Comparison of ENCODE assay signal across 17 mouse cellular contexts in the genomic region with DNA sequence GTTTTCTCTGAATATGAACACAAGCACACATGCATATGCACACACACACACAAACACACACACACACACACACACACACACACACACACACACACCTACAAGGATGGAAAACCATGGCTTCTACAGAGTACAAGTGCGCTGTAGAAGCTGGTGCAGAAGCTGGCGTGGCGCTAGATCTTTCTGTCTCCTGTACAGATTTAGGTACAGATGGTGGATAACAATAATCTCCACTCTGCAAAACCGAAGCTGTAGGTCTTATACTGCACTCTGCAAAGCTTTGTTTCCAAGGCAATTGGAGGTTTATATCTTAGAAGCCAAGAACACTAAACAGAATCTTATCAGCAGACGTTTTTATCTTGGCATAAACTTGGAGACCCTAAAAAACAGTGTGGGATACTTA.
"Had no signal": no experiment of that assay in that cellular context is flagged by ENCODE, and none has a peak within 500 bp of the region (broad histone marks: within the 10 kb centered on the region; RNA-seq: fewer than 3 reads in every experiment).

No protein-coding gene starts in this region.

- H3K4me2 ChIP-seq: limb, embryonic 13.5 days; liver, embryonic 13.5 days; midbrain, embryonic 11.5 days had no signal

- H3K9ac ChIP-seq: limb, embryonic 13.5 days; liver, embryonic 13.5 days had no signal

- H3K4me1 ChIP-seq: liver, embryonic 13.5 days had no signal

- H3K27me3 ChIP-seq: limb, embryonic 13.5 days; liver, embryonic 13.5 days had no signal

- ATAC-seq: inflammation-experienced regulatory T-cells, adult 6 months; intestine, postnatal 0 days had no signal

- H3K4me3 ChIP-seq: limb, embryonic 10.5 days; limb, embryonic 13.5 days; liver, embryonic 13.5 days had no signal

- H3K9me3 ChIP-seq: limb, embryonic 10.5 days; limb, embryonic 13.5 days; liver, embryonic 13.5 days had no signal

- DNase-seq: kidney, adult 2 months; kidney, postnatal 25 days; liver; liver, embryonic 13.5 days; lung, adult 2 months; lung, postnatal 14 days; lung, postnatal 4 days; midbrain, embryonic 14.5 days; right cerebral cortex, postnatal 4 days; thymus, postnatal 25 days had no signal

- H3K27ac ChIP-seq: kidney, postnatal 0 days; limb, embryonic 10.5 days; limb, embryonic 13.5 days; liver, embryonic 13.5 days; stomach, postnatal 0 days had no signal

- H3K36me3 ChIP-seq: limb, embryonic 10.5 days; limb, embryonic 13.5 days; liver, embryonic 13.5 days had no signal
